Mouse (Mus musculus) bone marrow, adult 2 months (tissue): ENCODE results near the gene Ccr1.

ENCODE experiments used
- CTCF ChIP-seq: fragments of 200-500 bp; IDR thresholded peaks from 2 replicates; pipeline ENCODE4 v1.5.1; 2011; ENCODE audit warnings: low read length, control low read depth; ENCODE audit not compliant: control insufficient read depth, insufficient read depth
- POLR2A ChIP-seq: fragments of 200-500 bp; IDR thresholded peaks from 2 replicates; pipeline ENCODE4 v1.6.1; 2011; ENCODE audit warnings: low read depth, mild to moderate bottlenecking, control low read depth, low read length, borderline replicate concordance; ENCODE audit not compliant: control insufficient read depth

DNA sequence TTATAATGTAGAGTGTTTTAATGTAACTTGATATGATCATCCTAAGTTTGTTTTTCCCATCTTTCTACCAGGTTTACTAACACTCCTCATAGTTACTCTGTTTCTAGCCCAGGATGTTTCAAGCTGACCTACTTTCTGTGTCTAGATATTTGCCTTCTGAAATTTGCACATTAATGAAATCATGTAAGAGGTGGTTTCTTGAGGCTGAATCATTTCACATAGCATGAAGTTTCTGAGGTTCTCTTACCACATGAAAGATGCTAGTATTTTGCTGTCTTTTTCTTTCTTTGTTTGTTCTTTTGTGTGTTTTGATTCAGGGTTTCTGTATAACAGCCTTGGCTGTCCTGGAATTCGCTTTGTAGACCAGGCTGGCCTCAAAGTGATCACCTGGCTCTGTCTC lies 8.3 kb downstream of the Ccr1 start:
- TF ChIP-seq CTCF, result no peak
- TF ChIP-seq POLR2A, result no peak
